Mouse (Mus musculus): ENCODE measurements around the gene Chd1l.

The Chd1l gene

DNA sequence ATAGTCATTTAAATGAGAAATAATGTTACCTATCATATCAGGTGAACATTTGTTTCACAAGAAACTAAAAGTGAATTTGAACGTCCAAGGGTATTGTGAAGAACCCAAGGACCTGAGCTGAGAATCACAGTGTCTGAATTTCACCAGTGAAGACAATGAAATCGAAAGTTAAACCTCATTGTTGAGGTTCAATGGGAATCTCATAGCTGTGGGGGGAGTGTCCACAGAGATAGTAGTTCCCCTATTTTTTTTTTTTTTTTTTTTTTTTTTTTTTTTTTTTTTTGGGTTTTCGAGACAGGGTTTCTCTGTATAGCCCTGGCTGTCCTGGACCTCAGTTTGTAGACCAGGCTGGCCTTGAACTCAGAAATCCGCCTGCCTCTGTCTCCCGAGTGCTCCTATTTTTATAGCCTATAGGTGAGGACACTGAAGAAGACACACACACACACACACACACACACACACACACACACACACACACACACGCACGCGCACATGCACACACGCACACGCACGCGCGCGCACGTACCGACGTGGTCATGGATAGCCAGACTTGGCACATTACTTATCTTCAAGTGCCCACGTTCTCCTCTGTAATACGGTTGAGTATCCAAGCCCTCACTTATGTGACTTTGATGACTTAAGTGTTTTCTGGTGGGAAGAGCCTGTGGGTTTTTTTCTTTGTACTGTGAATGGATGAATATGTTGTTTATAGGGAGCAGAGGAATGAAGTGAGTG, 7.3 kb upstream of the Chd1l start:
- DNase-seq = no peak

DNA sequence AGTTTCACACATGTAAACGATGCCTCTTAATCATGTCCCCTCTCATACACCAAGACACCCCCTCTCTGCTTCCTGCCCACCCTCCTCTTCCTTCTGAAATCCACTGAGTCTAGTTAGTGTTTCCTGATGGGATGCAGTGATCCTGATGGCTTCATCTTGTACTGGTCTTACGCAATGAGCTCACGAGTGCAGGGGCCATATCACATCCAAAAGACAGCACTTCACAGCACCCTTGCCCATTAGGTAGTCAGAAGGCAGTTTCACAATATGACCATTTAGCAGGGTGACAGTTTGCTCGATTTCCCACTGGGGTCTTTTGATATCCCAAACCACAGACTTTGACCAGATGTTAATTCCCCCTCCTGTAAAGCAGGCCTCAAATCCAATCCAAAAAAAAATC, 5.9 kb upstream of the Chd1l start:
- no peak for DNase-seq

DNA sequence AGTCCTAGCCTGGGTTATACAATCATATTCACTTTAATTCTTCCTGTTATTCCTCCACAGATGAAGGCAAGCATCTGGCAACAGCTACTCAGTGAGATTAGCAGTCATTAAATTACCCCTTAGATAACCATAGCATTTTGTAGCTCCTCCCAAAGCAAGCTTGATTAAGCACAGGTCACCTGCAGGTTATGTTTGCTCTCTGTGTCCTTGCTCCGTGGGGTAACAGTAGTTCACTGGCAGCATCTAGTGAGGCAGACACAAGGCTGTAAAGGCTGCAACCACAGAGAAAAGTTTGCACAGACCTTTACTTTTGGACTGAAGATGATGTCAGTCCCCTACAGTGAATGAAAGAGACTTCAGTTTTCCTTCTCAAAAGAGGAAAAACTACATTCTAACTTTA, 5.2 kb upstream of the Chd1l start:
- DNase-seq = no peak

DNA sequence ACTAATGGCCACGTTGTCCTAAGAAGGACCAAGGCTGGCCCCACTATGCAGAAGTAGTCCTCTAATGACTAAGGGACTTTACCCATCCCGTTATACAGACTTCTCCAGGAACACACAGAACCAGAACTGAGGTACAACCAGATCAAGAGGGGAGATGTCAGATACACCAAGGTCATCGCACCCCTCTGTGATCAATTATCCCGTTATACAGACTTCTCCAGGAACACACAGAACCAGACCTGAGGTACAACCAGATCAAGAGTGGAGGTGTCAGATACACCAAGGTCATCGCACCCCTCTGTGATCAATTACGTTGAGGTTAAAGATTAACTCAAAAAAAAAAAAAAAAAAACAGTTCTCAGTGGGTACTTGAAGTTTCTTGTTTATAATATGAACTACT, 1.0 kb upstream of the Chd1l start:
- no peak for DNase-seq

DNA sequence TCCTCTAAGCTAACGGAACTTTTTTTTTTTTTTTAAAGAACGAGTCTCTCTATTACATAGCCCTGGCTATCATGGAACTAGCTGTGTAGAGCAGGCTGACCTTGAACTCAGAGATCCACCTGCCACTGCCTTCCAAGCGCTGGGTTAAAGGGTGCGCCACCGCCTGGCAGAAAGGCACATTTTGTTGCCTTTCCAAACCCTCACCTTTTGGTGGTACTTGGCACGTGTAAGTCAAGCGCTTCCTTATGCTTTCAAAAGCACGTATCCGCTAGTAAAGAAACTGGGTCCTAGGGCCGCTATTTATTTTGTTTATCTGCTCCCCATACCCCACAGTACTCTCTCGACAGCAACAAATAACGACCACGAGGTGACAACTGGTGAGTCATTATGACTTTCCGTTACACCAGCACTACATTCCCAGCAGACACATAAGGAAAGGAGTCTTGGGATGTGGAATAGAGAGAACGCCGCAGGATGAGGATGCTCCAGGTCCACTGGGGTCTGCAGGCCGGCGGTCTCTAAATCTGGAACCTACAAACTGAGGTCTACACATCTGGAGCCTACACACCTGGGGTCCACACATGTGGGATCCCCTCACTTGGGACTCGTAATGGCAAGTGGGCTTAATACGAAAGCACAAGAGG, 680 bp downstream of the Chd1l start:
- peak; percentile 43 for DNase-seq

DNA sequence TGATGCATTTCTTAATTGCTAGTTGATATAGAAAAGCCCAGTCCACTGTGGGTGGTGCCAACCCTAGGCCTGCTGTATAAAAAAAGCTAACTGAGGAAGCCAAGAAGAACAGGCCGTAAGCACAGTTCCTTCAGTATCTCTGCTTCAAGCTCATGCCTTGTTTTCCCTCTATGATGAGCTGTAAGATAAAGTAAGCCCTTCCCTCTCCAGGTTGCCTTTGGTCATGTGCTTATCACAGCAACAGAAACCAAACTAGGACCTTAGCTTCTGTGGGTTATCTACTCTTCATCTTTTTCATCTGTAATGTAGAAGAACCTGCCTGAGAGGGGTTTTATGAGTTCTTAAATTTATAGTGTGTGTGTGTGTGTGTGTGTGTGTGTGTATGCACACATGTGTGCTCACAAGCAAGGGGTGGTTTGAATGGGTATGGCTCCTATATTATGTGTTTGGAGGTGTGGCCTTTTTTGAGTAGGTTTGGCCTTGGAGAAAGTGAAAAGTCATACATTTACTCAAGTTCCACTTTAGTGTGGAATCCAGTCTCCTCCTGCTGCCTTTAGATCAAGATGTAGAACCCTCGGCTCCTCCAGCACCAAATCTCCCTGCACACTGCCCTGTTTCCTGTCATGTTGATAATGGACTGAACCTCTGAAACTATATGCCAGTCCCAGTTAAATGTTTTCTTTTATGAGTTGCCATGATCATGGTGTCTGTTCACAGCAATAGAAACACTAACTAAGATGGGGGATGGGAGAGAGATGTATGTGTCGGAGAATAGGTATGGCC, 9.8 kb downstream of the Chd1l start:
- no peak for DNase-seq

DNA sequence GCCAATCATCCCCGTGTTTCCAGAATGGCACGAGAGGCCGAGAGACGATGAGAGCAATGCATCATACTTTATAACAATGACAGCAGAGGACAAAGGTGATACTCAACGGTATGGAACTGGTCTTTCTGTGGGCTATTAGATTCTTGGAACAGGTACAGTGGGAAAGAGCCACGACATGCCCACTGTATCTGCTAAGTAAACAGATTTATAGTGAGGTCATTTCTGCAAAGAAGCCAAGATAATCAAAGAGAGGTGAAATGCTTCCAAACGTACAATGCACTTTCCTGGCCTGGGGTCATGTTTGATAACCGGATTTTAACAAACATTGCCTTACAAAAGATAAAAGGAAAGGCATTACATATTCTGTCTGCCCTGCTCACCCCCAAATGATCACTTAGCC, 13.2 kb downstream of the Chd1l start:
- no peak for DNase-seq

DNA sequence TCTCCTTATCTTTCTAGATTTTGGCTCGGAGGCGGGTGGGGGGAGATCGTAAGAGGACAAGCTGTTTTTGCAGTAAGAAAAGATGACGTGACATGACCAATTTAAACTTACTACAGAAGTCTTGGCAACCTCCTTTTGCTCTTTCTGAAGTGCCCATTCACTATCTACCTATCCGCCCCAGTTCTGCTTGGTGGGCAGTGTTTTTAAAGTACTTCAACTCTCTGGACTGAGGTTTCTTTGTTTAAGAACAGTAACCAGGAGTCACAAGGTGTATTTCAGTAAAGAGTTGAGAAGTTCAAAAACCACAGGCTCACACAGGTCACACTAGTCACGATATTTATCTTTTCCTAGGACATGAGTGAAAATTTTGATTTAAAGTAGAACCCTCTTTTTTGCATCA, 14.9 kb downstream of the Chd1l start:
- DNase-seq = no peak

DNA sequence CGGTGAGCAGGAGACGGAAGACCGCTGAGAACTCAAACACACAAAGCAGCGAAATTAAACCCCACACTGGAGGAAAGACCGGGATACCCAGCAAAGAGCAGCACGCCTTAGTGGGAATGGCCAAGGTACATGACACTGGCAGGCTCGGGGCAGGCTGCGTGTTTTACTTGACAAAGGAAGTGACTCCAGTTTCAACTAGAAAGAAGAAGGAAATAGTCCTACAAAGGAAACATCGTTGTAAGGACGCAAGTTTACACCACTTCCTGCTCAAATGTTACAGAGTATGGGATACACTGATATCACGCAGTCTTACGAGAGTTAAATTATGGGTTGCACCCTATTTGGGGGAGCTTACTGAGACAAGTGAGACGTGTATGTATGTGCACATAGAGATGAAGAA, 15.9 kb downstream of the Chd1l start:
- DNase-seq = no peak

DNA sequence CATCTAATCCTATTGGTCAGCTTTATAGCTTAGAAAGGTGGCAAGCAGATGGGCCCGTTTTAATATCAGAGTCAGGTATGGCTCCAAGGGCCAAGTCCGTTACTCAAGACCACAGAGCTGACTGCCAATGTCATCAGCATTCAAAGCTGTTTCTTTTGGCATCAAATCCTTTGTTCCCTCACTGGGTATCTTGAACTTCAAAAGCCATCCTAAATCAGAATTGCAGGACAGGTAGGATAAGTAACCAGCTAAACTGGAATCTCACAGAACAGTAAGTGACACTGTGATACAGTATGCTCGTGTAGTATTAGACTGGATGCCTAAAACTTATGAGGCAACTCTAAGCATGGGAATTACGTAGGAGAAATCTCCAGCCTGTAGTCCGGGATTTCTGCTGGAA, 16.9 kb downstream of the Chd1l start:
- no peak for DNase-seq

DNA sequence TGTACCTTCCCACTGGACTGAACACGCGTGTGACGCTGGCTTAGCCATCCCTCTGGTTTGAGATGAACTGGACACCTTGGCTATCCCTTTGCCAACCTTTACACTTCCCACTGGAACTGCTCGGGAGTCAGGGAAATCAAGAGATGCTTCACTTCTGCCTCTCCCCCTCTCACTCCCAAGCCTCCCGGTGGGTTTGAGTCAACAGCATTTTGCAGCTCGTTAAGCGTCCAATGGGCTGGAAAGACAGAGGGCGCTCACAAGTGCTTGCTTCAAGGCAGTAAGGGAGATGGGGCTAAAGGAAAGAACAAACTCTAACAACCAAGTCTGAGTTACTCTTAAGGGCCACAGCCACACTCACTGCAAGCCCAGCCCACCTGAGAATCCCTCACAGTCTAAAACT, 19.3 kb downstream of the Chd1l start:
- DNase-seq = no peak

DNA sequence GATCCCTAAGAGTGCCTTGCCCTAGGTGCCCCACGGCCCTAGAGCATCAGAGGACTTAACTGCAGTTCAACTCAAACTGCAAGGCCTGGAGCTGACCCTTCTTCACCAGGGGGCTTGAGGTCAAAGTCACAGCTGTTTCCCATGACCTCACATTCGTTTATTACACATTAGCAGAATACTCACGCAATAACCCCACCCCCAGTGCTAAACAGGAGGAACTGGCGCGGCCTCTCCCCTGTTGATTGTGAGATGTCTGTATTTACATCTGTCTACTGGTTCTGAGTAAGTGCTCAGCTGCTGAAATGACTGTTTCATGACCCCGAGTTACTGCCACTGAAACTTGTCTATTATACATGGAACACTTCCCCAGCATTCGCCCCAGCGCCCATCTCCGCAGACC, 22.3 kb downstream of the Chd1l start:
- no peak for DNase-seq

DNA sequence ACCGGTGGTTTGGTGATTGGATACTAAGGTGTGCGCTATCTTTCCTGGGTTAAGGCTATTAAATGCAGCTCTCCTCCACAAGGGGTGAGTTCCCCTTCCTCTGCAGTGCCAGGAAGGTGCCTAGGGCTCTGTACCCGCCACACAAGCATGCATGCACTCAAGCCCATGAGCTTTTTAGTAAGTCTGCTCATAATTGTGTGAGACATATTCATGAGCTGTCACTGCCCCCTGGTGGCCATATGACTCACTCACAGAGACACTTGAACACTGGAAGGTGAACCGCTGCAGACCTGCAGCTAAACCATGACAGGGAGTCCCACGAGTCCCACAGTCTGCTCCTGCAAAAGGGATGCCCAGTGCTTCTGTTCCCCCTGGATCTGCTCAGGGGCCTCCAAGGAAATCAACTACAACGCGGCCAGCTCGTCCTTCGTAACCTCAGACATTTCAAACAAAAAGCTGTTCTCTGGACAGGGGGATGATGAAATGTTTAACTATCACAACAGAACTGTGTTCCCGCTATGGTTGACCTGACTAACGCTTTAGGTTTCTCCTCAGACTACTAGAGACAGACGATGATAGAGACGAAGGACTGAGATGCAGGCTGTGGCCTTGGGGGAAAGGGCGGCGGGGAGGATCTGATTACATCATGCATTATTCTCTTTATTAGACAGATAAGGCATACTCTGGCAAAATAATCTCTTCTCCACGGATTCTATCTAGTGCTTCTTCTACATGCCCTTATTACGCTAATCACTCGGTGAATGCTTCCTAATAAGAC, 24.4 kb downstream of the Chd1l start:
- peak; percentile 51 for DNase-seq

DNA sequence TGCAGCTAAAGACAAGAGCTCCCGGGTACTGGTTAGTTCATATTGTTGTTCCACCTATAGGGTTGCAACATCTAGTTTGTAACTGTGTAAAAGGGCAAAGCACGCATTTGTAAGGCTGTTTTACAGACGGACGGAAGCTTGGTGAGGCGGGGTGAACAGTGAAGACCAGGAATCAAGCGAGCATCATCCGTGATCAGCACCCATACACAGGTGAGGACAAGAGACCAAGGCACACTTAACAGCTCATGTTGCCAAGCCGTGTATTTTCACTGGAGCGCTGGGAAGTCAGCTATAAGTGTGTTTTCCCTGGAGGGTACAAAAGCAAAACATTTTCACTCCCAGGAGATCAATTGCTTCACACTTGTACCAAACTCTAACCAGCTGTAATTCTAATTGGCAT, 36.2 kb downstream of the Chd1l start:
- DNase-seq = no peak

DNA sequence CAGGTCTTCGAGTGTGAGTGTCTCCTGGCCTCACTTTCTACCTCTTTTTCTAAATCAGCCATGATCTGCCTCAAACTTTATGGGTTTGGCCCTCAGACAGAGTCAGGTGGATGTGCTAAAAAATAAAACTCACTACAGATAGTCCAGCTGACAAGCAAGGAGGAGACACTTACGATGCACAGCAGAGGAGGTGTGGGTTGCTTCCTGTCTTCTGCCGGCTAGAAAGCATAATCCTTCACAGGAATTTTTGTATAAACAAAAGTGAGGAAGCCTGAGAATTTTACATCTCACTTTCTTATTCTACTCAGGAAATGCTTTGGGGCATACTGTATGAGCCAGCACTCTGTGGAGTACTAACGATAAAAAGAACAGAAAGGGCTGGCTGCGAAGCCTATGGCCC, 45.4 kb downstream of the Chd1l start:
- DNase-seq = no peak

DNA sequence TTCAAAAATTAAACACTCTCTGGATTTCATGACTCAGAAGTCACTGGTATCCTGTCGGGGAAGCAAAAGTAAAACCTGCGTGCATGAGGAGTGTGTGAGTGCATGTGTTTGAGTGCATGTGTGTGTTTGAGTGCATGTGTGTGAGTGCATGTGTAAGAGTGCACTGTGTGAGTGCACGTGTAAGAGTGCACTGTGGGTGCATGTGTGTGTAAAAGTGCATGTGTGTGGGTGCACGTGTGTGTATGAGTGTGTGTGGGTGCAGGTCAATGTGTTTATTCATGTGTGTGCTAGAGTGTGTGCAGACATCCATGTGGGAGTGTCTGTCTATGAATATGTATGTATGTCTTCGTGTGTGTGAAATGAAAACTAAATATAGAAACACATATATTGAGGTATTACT, 51.4 kb downstream of the Chd1l start:
- DNase-seq = no peak

DNA sequence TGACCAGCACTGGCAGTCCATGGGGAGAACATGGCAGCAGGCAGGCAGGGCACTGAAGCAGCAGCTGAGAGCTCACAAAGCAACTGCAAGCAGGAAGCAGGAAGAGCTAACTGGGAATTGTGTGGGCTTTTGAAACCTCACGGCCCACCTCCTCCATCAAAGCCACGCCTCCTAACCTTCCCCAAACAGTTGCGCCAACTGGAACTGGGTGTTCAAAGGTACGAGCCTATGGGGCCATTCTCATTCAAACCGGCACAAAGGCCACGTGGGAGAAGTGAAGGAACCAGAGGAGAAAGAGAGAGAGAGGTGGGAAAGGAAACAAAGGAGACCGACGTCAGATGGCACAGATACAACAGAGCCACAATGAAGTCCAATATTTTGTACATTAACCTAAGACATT, 63.8 kb downstream of the Chd1l start:
- no peak for DNase-seq

DNA sequence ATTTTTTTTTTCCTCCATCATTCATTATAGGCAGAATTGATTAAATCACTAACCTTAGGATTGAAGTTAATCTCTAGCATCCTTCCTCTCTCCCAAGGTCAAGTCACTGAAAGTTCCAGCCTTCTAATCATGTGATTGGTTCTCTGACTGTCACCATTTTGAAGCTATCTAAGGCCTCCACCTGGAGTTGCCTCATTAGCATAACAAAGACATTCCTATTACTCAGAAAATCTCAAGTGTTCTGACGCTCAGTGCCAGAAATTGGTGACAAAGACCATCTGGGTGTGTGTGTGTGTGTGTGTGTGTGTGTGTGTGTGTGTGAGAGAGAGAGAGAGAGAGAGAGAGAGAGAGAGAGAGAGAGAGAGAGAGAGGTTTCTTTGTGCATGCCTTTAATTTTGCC, 69.8 kb downstream of the Chd1l start:
- no peak for DNase-seq

DNA sequence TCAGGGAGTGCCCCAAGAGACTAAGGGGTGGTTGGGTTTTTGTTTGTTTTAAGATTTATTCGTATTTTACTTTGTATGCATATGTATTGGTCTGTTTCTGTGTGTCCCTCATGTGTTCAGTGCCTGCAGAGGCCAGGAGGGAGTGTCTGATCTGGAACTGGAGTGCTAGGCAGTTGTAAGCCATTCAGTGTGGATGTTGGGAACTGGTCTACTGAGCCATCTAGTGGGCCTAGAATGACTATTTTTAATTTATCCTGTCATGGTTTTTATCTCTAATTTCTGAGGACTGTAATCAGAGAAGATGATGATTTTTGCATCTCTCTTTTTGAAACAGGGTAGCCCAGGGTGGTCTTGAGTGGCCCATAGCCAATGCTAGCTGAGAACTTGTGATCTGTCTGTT, 71.4 kb downstream of the Chd1l start:
- no peak for DNase-seq

DNA sequence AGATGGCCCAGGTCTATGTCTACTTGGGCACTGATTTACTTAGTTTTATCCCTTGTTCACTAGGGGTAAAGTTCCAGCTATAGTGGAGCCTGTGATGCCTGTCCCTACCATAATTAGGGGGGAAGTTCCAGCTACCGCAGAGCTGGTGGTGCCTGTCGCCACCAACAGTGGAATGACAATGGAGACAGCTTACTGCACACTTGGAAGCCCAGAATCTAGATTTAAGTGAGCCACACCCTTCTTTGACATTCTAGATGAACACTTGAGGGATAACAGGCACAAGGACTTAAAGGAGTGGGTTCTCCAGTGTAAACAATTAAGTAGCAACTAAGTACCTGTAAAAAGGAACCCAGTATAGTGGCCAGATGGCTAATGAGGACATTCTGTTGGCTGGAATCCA, 73.0 kb downstream of the Chd1l start:
- no peak for DNase-seq

DNA sequence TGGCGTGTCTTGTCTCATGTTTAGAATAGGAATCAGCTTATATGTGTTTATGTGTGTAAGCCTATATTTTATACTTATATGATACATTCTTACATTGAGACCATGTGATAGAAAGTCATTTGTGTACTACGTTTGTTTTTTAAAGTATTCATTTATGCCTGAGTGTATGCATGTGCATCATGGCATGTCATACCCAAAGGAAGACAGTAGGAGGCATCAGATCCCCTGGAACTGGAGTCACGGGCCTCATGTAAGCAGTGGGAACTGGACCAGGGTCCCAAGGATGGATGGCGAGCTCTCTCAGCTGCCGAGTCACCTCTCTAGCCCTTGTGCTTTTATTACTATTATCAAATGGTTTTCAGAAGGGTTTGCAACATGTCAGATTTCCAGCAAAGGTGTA, 74.3 kb downstream of the Chd1l start:
- DNase-seq = no peak

DNA sequence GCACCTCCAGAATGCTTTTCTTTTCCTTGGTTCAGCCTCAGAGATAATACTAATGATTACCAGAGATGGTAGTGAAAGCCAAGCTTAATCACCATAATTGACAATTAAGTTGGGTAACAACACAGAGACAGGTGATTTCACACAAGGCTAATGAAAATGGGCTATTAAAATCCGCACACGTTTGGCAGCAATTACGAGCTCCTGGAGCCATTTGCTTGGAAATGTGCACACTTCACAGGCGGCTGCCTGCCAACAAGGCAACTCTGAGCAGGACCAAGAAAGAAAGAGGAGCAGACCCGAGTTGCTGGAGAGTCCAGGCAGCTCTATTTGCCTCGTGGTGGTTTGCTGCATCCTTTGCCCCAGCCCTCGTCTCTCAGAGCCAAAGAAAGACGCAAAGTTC, 84.5 kb downstream of the Chd1l start:
- DNase-seq = no peak

DNA sequence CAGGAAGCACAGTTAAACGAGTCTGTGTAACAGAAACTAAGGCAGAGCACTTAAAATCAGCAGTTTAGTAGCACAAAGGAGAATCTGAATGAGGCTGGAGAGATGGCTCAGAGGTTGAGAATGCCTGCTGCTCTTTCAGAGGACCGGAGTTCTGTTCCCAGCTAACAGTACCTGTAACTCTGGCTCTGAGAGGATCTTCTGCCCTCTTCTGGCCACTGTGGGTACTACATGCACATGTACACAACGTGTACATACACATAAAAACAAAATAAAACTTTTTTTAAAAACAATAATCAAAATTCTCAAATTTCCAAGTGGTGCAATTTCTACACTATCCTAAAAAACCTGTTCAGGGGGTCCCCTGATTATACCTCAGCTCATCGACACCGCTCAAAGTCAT, 85.2 kb downstream of the Chd1l start:
- no peak for DNase-seq

All from kidney, adult 11 months (tissue).